In the genomic region with DNA sequence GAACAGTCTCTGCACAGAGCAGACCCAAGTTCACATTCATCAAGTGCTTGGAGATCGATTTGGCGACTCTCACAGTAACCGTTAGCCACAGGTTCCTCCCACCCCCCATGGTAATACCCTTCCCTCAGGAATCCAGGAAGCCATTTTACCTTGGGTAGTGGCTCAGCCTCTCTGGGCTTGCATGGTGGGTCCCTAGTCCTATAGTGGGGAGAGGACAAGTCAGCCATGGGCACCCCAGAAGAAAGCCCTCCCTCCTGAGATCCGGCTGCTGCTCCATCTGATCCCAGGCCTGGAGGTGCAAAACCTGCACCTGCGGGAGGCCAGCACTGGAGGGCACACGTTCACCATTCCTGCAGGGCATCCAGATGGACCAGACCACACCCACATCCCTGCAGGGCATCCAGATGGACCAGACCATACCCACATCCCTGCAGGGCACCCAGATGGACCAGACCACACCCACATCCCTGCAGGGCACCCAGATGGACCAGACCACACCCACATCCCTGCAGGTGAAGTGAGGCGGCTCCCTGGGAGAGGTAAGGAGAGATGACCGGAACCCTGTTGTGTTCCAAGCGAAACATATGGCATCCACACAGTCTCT, we compare ENCODE assay signal across 10 mouse cellular contexts. TPM values are rescaled to one million over a fixed set of nuclear protein-coding genes. Genes with fewer than 3 reads are reported as not detected.
DNase-seq lines count a peak whose midpoint lies in the region; ATAC-seq and TF ChIP-seq lines count a peak whose summit lies in the region.
"Had no signal": no experiment of that assay in that cellular context is flagged by ENCODE, and none has a peak within 500 bp of the region (broad histone marks: within the 10 kb centered on the region; RNA-seq: fewer than 3 reads in every experiment).

No protein-coding gene starts in this region.

- H3K27me3 ChIP-seq in hindbrain, embryonic 10.5 days (ENCODE audit: insufficient read depth, poor library complexity, severe bottlenecking) = peaks cover 16% of the 10 kb centered on the region
- peaks cover 6% of the 10 kb centered on the region; the same call in 1 of the 2 replicates for H3K27me3 ChIP-seq in hindbrain, embryonic 13.5 days
- no peaks in the 10 kb centered on the region for H3K27me3 ChIP-seq in neural tube, embryonic 11.5 days (ENCODE audit: control insufficient read depth, insufficient read depth, low read length)
- H3K27me3 ChIP-seq in hindbrain, postnatal 0 days (ENCODE audit: insufficient read depth, low read length) = no peaks in the 10 kb centered on the region
- no peaks in the 10 kb centered on the region for H3K27me3 ChIP-seq in stomach, postnatal 0 days (ENCODE audit: control insufficient read depth, insufficient read depth, low read length)

- peak; percentile 39 for DNase-seq in hindbrain, embryonic 10.5 days (ENCODE audit: low spot score)
- DNase-seq in neural tube, embryonic 11.5 days (ENCODE audit: low spot score) = no peak
- DNase-seq in neural tube, embryonic 10.5 days (ENCODE audit: extremely low spot score, low spot score) = no peak
- DNase-seq in hindbrain, postnatal 0 days (ENCODE audit: low spot score) = peak; percentile 31
- peak; percentile 72 for DNase-seq in stomach, postnatal 0 days (ENCODE audit: low spot score)
- no peak for DNase-seq in ovary, postnatal 10 days (ENCODE audit: low spot score)
- DNase-seq: heart, postnatal 36 days; right cerebral cortex, postnatal 4 days had no signal

- TF ChIP-seq EP300 in stomach, postnatal 0 days (optimal IDR thresholded peaks at IDR 0.05) = no peak

- H3K4me1 ChIP-seq in hindbrain, embryonic 10.5 days (replicated peaks) = peaks cover 15% of the 10 kb centered on the region; the same call in 1 of the 2 replicates
- no peaks in the 10 kb centered on the region for H3K4me1 ChIP-seq in hindbrain, embryonic 13.5 days (replicated peaks)
- no peaks in the 10 kb centered on the region for H3K4me1 ChIP-seq in neural tube, embryonic 11.5 days (ENCODE audit: control insufficient read depth, insufficient read depth, low read length)
- no peaks in the 10 kb centered on the region for H3K4me1 ChIP-seq in hindbrain, postnatal 0 days (ENCODE audit: insufficient read depth, low read length)
- H3K4me1 ChIP-seq in stomach, postnatal 0 days (replicated peaks; ENCODE audit: control insufficient read depth, insufficient read depth) = no peaks in the 10 kb centered on the region

- no peak overlapping the region for H3K9ac ChIP-seq in hindbrain, embryonic 13.5 days
- no peak overlapping the region for H3K9ac ChIP-seq in neural tube, embryonic 11.5 days (ENCODE audit: low read length)
- no peak overlapping the region for H3K9ac ChIP-seq in hindbrain, postnatal 0 days (replicated peaks; ENCODE audit: low read length)
- no peak overlapping the region for H3K9ac ChIP-seq in stomach, postnatal 0 days (ENCODE audit: low read length)

- ATAC-seq in hindbrain, embryonic 13.5 days (ENCODE audit: low FRiP score) = no peak
- ATAC-seq in neural tube, embryonic 11.5 days (ENCODE audit: insufficient read depth, low FRiP score, low TSS enrichment) = peak; percentile 53
- 0 out of 2 replicates have a peak, but pooled peaks have one; percentile 30 for ATAC-seq in hindbrain, postnatal 0 days
- peak; percentile 77 for ATAC-seq in stomach, postnatal 0 days (ENCODE audit: low FRiP score, low TSS enrichment)

- H3K27ac ChIP-seq in hindbrain, embryonic 10.5 days = 0 out of 2 replicates have a peak overlapping the region, but pooled peaks have one; percentile 12
- H3K27ac ChIP-seq in hindbrain, embryonic 13.5 days = no peak overlapping the region
- no peak overlapping the region for H3K27ac ChIP-seq in neural tube, embryonic 11.5 days (ENCODE audit: low read depth, low read length)
- H3K27ac ChIP-seq in hindbrain, postnatal 0 days = no peak overlapping the region
- no peak overlapping the region for H3K27ac ChIP-seq in stomach, postnatal 0 days (replicated peaks)

- H3K9me3 ChIP-seq in hindbrain, embryonic 10.5 days = no peaks in the 10 kb centered on the region
- no peaks in the 10 kb centered on the region for H3K9me3 ChIP-seq in hindbrain, embryonic 13.5 days
- H3K9me3 ChIP-seq in neural tube, embryonic 11.5 days (ENCODE audit: control insufficient read depth, low read length) = no peaks in the 10 kb centered on the region
- H3K9me3 ChIP-seq in hindbrain, postnatal 0 days (ENCODE audit: low read length) = no peaks in the 10 kb centered on the region
- H3K9me3 ChIP-seq in stomach, postnatal 0 days (ENCODE audit: control insufficient read depth, low read length) = no peaks in the 10 kb centered on the region

- no peaks in the 10 kb centered on the region for H3K36me3 ChIP-seq in hindbrain, embryonic 10.5 days
- H3K36me3 ChIP-seq in hindbrain, embryonic 13.5 days = no peaks in the 10 kb centered on the region
- no peaks in the 10 kb centered on the region for H3K36me3 ChIP-seq in neural tube, embryonic 11.5 days (ENCODE audit: control insufficient read depth, insufficient read depth, low read length)
- no peaks in the 10 kb centered on the region for H3K36me3 ChIP-seq in hindbrain, postnatal 0 days (ENCODE audit: insufficient read depth, low read length)
- no peaks in the 10 kb centered on the region for H3K36me3 ChIP-seq in stomach, postnatal 0 days (ENCODE audit: control insufficient read depth, insufficient read depth, low read length)

- TF ChIP-seq CTCF in hindbrain, postnatal 0 days (IDR thresholded peaks at IDR 0.05; ENCODE audit: low read depth) = peak; percentile 55
- peak; percentile 72 for TF ChIP-seq CTCF in stomach, postnatal 0 days (IDR thresholded peaks at IDR 0.05; ENCODE audit: low read depth)

- WGBS in hindbrain, embryonic 10.5 days = 62% methylated on average over 9 of the region's 9 CpGs
- WGBS in hindbrain, embryonic 13.5 days = 59% methylated on average over 9 of the region's 9 CpGs
- WGBS in neural tube, embryonic 11.5 days = 59% methylated on average over 9 of the region's 9 CpGs
- 58% methylated on average over 9 of the region's 9 CpGs for WGBS in hindbrain, postnatal 0 days
- WGBS in stomach, postnatal 0 days = 49% methylated on average over 9 of the region's 9 CpGs

- no peak overlapping the region for H3K4me2 ChIP-seq in hindbrain, embryonic 13.5 days
- no peak overlapping the region for H3K4me2 ChIP-seq in neural tube, embryonic 11.5 days (ENCODE audit: low read depth)
- H3K4me2 ChIP-seq in hindbrain, postnatal 0 days (ENCODE audit: low read depth, low read length) = no peak overlapping the region
- H3K4me2 ChIP-seq in stomach, postnatal 0 days (replicated peaks; ENCODE audit: low read depth) = no peak overlapping the region

- H3K4me3 ChIP-seq in hindbrain, embryonic 10.5 days = no peak overlapping the region
- H3K4me3 ChIP-seq in hindbrain, embryonic 13.5 days = no peak overlapping the region
- no peak overlapping the region for H3K4me3 ChIP-seq in neural tube, embryonic 11.5 days (ENCODE audit: low read depth, low read length)
- no peak overlapping the region for H3K4me3 ChIP-seq in hindbrain, postnatal 0 days (ENCODE audit: low read length)
- H3K4me3 ChIP-seq in stomach, postnatal 0 days (ENCODE audit: low read depth, low read length) = no peak overlapping the region

RNA-seq across cellular contexts. Expression of a gene that starts 31.6 kb away (rescaled TPM):
- 319 and 334 TPM in 2 replicates for polyA plus RNA-seq in hindbrain, embryonic 10.5 days (2016; fragmentation: Nextera tagmentation; extraction: Ambion mirVana)
- polyA plus RNA-seq in hindbrain, embryonic 13.5 days (2015; fragmentation: Nextera tagmentation; extraction: Ambion mirVana) = 314 and 317 TPM in 2 replicates
- polyA plus RNA-seq in neural tube, embryonic 11.5 days (2014; fragmentation: Nextera tagmentation; extraction: Ambion mirVana) = 352 and 360 TPM in 2 replicates
- 172 and 178 TPM in 2 replicates for total RNA-seq in hindbrain, postnatal 0 days (2014; rRNA removed)
- 300 and 304 TPM in 2 replicates for polyA plus RNA-seq in hindbrain, postnatal 0 days (2015; fragmentation: Nextera tagmentation; extraction: Ambion mirVana)
- 162 and 166 TPM in 2 replicates for polyA plus RNA-seq in stomach, postnatal 0 days (2015; fragmentation: Nextera tagmentation; extraction: Ambion mirVana)

RNA-seq across cellular contexts. Expression of a gene that starts 38.9 kb away (rescaled TPM):
- 0.07 and 0.15 TPM in 2 replicates for polyA plus RNA-seq in hindbrain, embryonic 10.5 days (2016; fragmentation: Nextera tagmentation; extraction: Ambion mirVana)
- 0.09 TPM in 1 of 2 replicates, not detected in the other for polyA plus RNA-seq in hindbrain, embryonic 13.5 days (2015; fragmentation: Nextera tagmentation; extraction: Ambion mirVana)
- 0.08 and 0.11 TPM in 2 replicates for polyA plus RNA-seq in neural tube, embryonic 11.5 days (2014; fragmentation: Nextera tagmentation; extraction: Ambion mirVana)
- total RNA-seq in hindbrain, postnatal 0 days (2014; rRNA removed) = 0.05 TPM in 1 of 2 replicates, not detected in the other
- 0.05 TPM in 1 of 2 replicates, not detected in the other for polyA plus RNA-seq in hindbrain, postnatal 0 days (2015; fragmentation: Nextera tagmentation; extraction: Ambion mirVana)
- polyA plus RNA-seq in stomach, postnatal 0 days (2015; fragmentation: Nextera tagmentation; extraction: Ambion mirVana) = 0.28 and 0.33 TPM in 2 replicates
- total RNA-seq: heart, postnatal 36 days; left cerebral cortex, adult 18-20 months had no signal

Comparison
In these comparisons a context has a peak if more than half of its experiments do, and no peak if none do; other contexts are left out.
1. DNase-seq: peak in hindbrain, embryonic 10.5 days (single experiment), hindbrain, postnatal 0 days (single experiment) and stomach, postnatal 0 days (single experiment); none in neural tube, embryonic 11.5 days (single experiment), neural tube, embryonic 10.5 days (single experiment) and ovary, postnatal 10 days (single experiment).